Mouse (Mus musculus) right cerebral cortex, postnatal 4 days (tissue): ENCODE measurements around the gene Hnrnpul2.
"Not testable (repeated sequence)": the region's sequence is repeated elsewhere in the genome, so short reads cannot be mapped to it uniquely, and the experiment has no call there.

Experiments
- DNase-seq: peaks from one replicate; pipeline ENCODE4 v3.0.0-alpha.2; 2022

Hnrnpul2 gene

DNA sequence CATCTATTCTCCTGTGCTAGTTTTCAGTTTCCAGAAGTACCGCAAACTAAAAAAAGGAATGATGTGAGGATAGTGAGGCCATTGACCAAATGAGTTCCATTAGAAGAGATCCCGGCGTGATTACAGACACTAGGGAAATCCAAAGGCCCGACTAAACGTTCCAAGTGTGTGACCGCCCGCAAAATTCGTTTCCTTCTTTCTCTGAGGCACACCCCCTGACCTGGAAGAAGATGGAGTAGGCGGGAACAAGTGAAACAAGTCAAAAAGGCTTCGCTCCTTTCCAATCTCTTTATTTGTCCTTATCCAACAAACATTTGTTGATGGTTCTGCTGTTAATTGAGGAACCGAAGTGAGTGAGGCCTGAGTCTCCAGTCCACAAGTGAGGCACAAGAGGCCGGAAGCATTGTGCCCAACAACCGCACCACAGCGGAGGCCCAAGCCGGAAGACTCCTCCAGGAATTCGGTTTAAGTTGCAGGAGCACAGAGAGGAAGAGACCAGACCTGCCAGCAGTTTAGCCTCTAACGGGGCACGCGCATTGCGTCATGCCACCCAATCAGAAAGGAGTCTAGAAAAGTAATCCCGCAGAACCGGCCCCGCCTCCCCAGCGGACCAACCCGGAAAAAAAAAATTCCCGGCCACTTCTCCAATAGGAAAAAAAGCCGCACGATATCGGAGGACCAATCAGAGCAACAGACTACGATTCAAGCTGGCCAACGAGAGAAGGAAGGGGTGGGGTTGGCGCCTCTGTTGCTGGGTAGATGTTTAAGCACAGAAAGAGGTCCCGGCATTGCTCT, 812 bp upstream of the Hnrnpul2 start, which contains the start of gene Ttc9c:
Ttc9c (minus strand) TSS at position 533 of the 795 bp plus-strand sequence.
- DNase-seq = peak; percentile 86

DNA sequence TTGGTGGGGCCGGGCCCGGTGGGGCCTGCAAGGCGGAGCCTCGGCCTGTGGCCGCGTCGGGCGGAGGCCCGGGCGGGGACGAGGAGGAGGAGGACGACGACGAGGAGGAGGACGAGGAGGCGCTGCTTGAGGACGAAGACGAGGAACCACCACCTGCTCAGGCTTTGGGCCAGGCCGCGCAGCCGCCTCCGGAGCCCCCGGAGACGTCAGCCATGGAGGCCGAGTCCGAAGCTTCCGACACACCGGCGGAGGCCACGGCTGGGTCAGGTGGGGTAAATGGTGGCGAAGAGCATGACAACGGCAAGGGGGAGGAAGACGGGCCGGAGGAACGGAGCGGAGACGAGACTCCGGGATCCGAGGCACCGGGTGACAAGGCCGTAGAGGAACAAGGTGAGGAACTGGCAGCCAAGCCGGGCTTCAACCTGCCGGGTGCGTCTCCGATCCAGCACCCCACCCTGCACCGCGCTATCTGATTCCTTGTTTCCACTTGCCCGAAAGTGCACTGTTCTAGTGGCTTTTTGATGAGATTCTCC, 680 bp downstream of the Hnrnpul2 start:
- DNase-seq = no peak

DNA sequence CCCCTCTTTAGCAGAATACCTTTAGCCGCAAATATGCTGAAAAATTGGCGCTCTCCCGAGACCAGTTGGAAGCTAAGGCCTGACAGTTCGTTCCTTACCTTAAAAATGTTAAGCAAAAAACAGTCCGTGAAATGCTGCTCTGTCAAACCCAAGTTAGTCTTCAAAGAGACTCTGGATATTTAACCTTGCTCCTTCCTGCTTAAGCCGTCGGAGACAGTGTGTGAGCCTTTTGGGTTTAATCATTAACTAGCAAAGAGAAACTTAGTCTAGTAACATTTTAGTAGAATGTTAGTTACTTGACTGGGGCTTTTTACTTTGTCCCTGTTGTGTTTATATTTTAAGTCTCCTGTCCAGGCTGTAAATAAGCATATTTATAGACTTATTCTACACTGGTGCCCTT, 1.3 kb downstream of the Hnrnpul2 start:
- no peak for DNase-seq

DNA sequence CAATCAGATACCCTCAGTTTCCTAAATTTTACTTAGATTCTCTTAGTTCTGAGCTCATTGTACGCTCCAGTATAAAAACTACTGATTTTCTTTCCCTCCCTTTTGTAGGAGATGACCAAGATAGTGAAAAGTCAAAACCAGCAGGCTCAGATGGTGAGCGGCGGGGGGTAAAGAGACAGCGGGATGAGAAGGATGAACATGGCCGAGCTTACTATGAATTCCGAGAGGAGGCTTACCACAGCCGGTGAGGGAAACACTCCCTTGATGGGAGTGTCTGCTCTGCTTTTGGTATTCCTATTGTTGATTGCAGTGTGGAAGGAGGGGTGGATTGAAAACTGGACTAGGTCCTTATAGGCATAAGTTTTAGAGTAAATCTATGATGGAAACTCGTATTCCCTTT, 2.9 kb downstream of the Hnrnpul2 start:
- no peak for DNase-seq

- no peak for DNase-seq
Measured at GRCm38 (mm10) chr19:8829660-8830059, 9.8 kb downstream of the Hnrnpul2 start, which contains the start of gene AC129217.1. Gene AC129217.1, plus strand, starts transcription at chr19:8829773.

GRCm38 (mm10) chr19:8830664-8831063, 10.9 kb downstream of the Hnrnpul2 start:
- no peak for DNase-seq

GRCm38 (mm10) chr19:8831262-8831661, 11.5 kb downstream of the Hnrnpul2 start:
- no peak for DNase-seq

DNA sequence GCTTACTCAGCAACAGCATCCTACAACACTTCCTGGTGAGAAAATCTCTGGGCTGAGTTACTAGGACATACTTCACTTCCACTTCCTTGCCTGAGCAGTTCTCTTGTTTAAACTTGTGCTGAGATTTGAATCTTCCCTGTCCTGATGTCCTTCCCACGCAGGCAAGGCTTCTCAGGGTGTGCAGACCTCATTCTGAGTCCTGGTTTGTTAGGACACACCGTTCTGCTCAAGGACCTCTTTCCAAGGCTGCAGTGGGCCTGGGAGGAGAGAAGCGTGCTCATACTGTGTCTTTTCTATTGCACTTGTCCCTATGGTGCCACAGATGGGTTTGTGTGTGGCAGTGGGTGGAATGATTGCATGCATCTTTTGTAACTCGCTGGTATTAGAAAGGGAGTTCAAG, 13.2 kb downstream of the Hnrnpul2 start:
- no peak for DNase-seq

GRCm38 (mm10) chr19:8836327-8836726, 16.5 kb downstream of the Hnrnpul2 start:
- not testable (repeated sequence) for DNase-seq

GRCm38 (mm10) chr19:8837251-8837791, 17.5 kb downstream of the Hnrnpul2 start, which contains the start of gene Bscl2:
Gene Bscl2, plus strand, starts transcription at chr19:8837467.
- DNase-seq = peak; percentile 91

DNA sequence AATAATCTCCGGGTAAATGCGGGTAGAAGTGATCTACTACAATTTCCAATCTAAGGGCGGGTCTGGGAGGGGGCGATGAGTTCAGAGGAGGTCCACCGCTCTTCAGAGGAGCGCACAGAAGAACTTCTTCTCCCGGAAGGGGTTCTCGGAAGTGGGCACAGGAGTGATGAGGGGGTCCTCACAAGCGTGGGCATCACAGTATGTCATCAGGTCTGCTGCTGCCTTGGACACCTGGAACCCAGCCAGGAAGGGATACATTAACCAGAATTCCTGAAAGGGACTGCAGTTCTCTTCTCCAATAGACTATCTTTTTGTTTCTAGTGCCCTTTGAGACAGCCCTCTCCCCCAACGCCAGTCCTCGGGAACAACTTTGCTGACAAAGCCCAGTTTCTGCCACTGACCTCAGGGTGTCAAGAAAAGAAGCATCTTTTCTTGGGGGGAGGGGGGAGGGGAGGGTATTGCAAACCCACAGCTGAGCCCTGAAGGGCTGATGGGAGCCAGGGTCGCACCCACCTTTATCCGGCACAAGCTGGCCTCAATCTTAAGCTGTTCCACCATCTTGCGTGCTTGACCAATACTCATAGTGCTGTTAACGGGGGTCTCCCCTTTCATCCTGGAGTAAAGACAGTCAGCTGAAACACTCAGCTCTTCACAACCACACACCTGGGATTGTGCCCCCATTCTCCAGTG, 18.4 kb downstream of the Hnrnpul2 start:
- peak; percentile 58 for DNase-seq

DNA sequence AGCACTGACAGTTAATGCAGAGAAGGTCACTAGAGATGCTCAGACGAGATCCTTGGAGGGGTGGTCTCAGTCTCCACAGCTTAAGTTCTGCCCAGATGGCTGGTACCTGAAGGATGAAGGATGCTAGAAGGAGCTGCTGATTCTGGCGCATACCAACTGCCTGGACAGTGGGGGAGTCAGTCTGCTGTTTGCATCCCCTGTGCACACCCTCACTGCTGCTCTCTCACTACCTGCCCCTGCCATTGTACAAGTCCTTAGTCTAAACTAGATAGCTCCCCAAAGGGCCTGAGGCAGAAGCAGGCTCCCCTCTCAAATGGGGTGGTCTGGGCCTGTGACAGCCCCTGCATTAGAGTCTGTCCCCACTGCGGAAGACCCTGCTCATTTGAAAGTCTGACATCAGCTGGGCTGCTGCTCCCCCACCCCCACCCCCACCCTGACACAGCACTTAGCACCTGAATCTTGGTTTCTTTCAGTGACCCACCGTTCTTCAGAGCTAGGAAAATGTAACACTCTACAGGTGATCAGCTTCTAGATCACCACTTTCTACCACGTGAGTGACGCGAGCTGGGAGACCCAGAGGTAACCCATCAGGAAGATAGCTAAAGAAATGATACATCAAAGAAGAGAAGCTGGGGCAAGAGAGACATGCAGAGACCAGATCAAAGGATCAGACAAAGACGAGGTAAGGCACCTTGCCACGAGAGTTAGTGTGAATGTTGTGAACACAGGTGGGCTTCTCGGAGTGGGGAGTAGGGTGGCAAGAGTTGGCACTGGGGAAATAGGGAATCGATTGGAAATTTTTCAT, 19.5 kb downstream of the Hnrnpul2 start, which contains the start of gene Gng3:
Gng3 (minus strand) TSS at position 92 of the 805 bp plus-strand sequence.
- DNase-seq = peak; percentile 74

DNA sequence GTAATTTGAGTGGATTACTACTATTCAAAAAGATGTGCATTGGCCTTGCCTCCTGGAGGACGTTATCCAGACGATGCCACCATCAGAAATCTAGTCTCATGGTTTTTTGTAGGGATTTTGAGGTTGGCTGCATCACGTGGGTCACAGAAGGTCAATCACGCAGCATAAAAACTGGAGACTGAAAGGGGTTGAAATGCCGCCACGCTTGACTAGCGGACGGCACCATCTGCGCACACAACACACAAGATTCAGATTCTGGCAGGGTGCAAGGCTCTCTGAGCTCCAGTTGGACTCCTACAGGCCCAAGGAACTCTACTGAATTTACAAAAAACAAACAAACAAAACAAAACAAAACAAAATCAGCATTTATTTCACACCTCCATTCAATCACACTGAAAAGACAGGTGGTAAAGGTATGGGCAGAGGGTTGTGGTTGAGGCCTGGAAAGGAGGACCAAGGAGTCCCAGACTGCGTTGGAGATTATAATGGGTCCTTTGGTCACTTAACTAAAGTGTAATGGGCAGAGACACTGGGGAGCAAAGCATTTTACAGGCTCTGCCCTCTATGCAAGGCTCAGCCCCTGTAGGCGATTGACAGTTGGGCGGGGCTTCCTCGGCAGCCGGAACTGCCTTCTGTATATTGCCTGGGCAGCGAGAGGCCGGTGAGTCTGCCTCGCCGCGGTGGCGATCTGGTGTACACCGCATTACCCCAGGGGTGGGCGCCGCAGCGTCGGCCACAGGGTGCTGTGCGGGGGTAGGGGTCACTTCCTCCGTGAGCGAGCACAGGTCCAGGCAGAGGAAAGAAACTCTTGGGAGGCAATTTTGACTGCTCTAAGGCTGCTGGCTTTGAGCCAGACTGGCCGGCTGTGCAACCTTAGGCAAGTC, 20.3 kb downstream of the Hnrnpul2 start:
- DNase-seq = peak; percentile 59

DNA sequence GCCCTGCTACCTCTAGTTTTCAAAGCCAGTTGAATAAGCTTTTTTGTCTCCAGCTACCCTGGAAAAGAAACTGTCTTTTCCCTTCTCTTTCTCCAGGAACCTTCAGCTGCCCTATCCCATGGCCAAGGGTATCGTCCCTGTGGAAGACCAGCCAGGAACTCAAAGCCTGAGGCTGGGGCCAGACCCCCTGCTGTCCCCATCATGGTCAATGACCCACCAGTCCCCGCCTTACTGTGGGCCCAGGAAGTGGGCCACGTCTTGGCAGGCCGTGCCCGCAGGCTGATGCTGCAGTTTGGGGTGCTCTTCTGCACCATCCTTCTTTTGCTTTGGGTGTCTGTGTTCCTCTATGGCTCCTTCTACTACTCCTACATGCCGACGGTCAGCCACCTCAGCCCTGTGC, 21.2 kb downstream of the Hnrnpul2 start:
- DNase-seq = no peak

DNA sequence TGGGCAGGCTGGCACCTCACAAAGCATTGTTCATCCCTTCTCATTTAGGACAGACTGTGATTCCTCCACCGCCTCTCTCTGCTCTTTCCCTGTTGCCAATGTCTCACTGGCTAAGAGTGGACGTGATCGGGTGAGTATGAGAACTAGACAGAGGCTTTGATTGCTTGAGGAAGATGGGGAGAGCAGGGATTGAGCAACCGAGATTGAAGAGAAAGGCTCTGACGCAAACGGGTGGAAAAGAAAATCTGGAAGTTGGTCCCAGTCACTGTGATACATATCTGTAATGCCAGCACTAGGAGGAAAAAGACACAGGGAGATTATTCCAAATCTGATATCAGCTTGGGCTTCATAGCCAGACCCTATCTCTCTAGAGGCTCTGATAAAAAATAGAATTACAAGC, 23.2 kb downstream of the Hnrnpul2 start:
- DNase-seq = no peak

GRCm38 (mm10) chr19:8844371-8845129, 24.7 kb downstream of the Hnrnpul2 start:
- DNase-seq = peak; percentile 94

- no peak for DNase-seq
Measured at GRCm38 (mm10) chr19:8848356-8848755, 28.5 kb downstream of the Hnrnpul2 start.

DNA sequence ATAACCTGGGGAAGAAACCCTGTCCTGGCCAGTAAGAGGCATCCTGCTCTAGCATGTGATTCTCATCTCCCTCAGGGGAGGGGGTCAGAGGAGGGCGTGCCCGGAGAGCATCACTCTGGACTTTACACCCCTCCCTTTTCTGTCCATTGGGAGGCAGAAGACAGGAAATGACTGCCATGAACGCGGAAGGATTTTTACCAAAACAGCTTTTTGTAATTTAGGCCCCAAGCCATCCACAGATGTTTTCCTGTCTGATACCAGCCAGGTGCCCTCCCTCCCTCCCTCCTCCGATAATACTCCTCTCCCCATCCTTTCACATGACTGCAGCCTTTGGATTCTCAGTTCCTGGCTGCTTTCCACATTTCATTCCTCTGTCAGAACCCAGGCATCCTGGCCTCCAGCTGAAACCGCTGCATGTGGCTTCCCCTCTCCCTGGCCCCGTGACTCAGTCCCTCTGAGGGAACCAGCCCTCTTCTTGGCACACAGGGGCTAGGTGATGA, 30.6 kb downstream of the Hnrnpul2 start, which contains the start of gene Lrrn4cl:
Lrrn4cl (plus strand) TSS at position 367 of the 500 bp plus-strand sequence.
- DNase-seq = no peak

DNA sequence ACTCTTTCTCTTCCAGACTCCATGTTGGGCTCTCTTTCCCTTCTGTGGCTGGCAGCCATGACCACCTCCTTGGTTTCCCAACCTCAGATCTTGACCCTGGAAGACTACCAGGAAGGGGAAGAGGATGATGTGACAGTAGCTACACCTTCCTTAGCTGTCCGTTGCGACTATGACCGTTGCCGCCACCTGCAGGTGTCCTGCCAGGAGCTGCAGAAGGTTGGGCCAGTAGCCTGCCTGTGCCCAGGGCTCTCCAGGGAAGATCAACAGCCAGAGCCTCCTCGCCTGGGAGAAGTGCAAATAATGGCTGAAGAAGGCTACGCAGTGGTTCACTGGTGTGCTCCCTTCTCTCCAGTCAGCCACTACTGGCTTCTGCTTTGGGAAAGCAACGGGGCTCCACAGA, 31.8 kb downstream of the Hnrnpul2 start:
- DNase-seq = no peak

- DNase-seq = no peak
Measured at GRCm38 (mm10) chr19:8852236-8852928, 32.6 kb downstream of the Hnrnpul2 start.
